Mouse (Mus musculus): ENCODE data around the gene Atp11a. TPM values are rescaled to one million over a fixed set of nuclear protein-coding genes. Genes with fewer than 3 reads are reported as not detected.

Gene Atp11a
- polyA plus RNA-seq, 1 experiment, result 0.03 TPM

DNA sequence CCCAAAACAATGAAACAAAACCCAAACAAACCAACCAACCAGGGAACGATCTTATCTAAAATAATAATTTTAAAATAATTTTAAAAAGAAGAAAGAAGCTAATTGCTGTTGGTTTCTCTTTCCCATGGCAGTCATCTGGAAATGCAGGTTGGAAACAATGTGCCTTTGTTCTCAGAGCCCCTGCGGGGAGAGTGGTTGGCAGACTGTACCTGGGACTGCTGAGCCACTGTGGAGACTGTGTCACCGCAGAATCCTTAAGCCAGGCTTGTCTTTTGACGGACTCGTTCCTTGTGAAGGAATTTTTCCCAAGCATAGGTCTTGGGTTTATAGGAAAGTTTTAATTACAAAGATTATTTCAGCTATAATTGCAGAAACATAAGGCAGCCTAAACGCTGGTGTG lies 59.6 kb downstream of the Atp11a start:
- Histone ChIP-seq H3K4me1 (ENCODE audit: control insufficient read depth) (no peaks in the 10 kb centered on the region), H3K4me3 (replicated peaks) (no peak overlapping the region), H3K36me3 (ENCODE audit: control insufficient read depth) (no peaks in the 10 kb centered on the region), H3K27me3 (ENCODE audit: control insufficient read depth) (peaks cover 9% of the 10 kb centered on the region; the same call in 1 of the 2 replicates), H3K9me3 (ENCODE audit: control insufficient read depth, low read length) (no peaks in the 10 kb centered on the region)
- TF ChIP-seq TAL1 (IDR thresholded peaks at IDR 0.05; ENCODE audit: low read length) (no peak), GATA1 (IDR thresholded peaks at IDR 0.05; ENCODE audit: low read length) (no peak)

GRCm38 (mm10) chr8:12822892-12823291 lies 66.1 kb downstream of the Atp11a start:
- H3K36me3 ChIP-seq (ENCODE audit: control insufficient read depth), result no peaks in the 10 kb centered on the region
- no peaks in the 10 kb centered on the region for H3K4me1 ChIP-seq (ENCODE audit: control insufficient read depth)
- H3K27me3 ChIP-seq (ENCODE audit: control insufficient read depth), result peaks cover 23% of the 10 kb centered on the region; the same call in 1 of the 2 replicates
- H3K9me3 ChIP-seq (ENCODE audit: control insufficient read depth, low read length), result no peaks in the 10 kb centered on the region
- H3K4me3 ChIP-seq (replicated peaks), result no peak overlapping the region
- TF ChIP-seq TAL1 (IDR thresholded peaks at IDR 0.05; ENCODE audit: low read length), result no peak
- TF ChIP-seq GATA1 (IDR thresholded peaks at IDR 0.05; ENCODE audit: low read length), result no peak

GRCm38 (mm10) chr8:12824562-12824961 lies 67.7 kb downstream of the Atp11a start:
- Histone ChIP-seq H3K36me3 (ENCODE audit: control insufficient read depth) (no peaks in the 10 kb centered on the region), H3K27me3 (ENCODE audit: control insufficient read depth) (peaks cover 35% of the 10 kb centered on the region; the same call in 1 of the 2 replicates), H3K4me1 (ENCODE audit: control insufficient read depth) (no peaks in the 10 kb centered on the region), H3K9me3 (ENCODE audit: control insufficient read depth, low read length) (no peaks in the 10 kb centered on the region), H3K4me3 (replicated peaks) (no peak overlapping the region)
- TF ChIP-seq TAL1 (IDR thresholded peaks at IDR 0.05; ENCODE audit: low read length) (no peak), GATA1 (IDR thresholded peaks at IDR 0.05; ENCODE audit: low read length) (no peak)

- Histone ChIP-seq H3K36me3 (ENCODE audit: control insufficient read depth) (no peaks in the 10 kb centered on the region), H3K4me3 (replicated peaks) (no peak overlapping the region), H3K4me1 (ENCODE audit: control insufficient read depth) (no peaks in the 10 kb centered on the region), H3K27me3 (ENCODE audit: control insufficient read depth) (peaks cover 38% of the 10 kb centered on the region; the same call in 1 of the 2 replicates), H3K9me3 (ENCODE audit: control insufficient read depth, low read length) (no peaks in the 10 kb centered on the region)
- TF ChIP-seq GATA1 (IDR thresholded peaks at IDR 0.05; ENCODE audit: low read length) (no peak), TAL1 (IDR thresholded peaks at IDR 0.05; ENCODE audit: low read length) (no peak)
These were observed 68.4 kb downstream of the Atp11a start for GRCm38 (mm10) chr8:12825236-12825635.

DNA sequence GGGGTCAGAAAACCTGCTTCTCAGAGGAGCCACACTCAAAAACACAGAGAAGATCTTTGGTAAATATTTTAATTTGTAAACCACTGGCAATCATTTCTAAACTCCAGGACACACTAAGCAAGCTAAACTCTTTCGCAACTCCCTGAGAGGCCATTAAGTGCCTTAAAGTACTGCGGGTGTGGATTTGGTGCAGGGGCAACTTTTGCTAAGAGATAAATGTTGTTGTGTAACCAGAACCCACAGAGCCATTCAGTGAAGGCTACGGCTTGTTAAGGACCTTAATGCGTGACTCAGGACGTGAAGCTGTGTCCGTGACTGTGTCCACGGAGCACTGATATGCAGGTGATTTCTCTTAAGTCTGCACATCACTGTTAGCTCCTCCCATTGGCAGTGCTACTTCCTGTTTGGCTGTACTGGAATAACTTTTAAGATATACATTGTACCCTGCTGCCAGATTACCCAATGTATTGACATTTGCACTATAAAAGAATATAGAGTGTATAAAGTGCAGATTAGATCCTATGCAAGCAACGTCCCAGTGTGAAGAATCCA lies 68.9 kb downstream of the Atp11a start:
- H3K9me3 ChIP-seq (ENCODE audit: control insufficient read depth, low read length), result no peaks in the 10 kb centered on the region
- H3K4me1 ChIP-seq (ENCODE audit: control insufficient read depth), result no peaks in the 10 kb centered on the region
- TF ChIP-seq TAL1 (IDR thresholded peaks at IDR 0.05; ENCODE audit: low read length), result no peak
- H3K36me3 ChIP-seq (ENCODE audit: control insufficient read depth), result no peaks in the 10 kb centered on the region
- peaks cover 40% of the 10 kb centered on the region; the same call in 1 of the 2 replicates for H3K27me3 ChIP-seq (ENCODE audit: control insufficient read depth)
- no peak overlapping the region for H3K4me3 ChIP-seq (replicated peaks)

DNA sequence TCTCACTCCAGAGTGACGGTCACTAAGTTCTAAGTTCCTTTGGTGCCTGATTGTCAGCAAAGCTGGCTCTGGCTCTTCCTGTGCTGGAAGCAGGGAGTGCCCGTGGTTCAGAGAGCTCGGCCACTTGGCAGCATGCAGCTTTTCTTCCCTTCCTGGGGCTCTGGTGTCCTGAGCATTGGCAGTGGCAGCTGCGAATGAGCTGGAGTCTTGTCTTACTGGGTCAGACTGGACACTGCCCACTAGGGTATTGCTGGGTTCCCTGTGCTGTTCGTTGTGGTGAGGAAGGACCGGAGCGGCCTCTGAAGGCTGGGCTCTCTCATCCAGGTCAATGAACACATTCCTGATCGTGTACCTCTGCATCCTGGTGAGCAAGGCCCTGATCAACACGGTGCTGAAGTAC lies 70.3 kb downstream of the Atp11a start:
- no peaks in the 10 kb centered on the region for H3K36me3 ChIP-seq (ENCODE audit: control insufficient read depth)
- H3K4me1 ChIP-seq (ENCODE audit: control insufficient read depth), result no peaks in the 10 kb centered on the region
- H3K27me3 ChIP-seq (ENCODE audit: control insufficient read depth), result peaks cover 47% of the 10 kb centered on the region; the same call in 1 of the 2 replicates
- TF ChIP-seq GATA1 (IDR thresholded peaks at IDR 0.05; ENCODE audit: low read length) (no peak), TAL1 (IDR thresholded peaks at IDR 0.05; ENCODE audit: low read length) (no peak)
- no peaks in the 10 kb centered on the region for H3K9me3 ChIP-seq (ENCODE audit: control insufficient read depth, low read length)
- H3K4me3 ChIP-seq (replicated peaks), result no peak overlapping the region

GRCm38 (mm10) chr8:12828298-12828697 lies 71.5 kb downstream of the Atp11a start:
- Histone ChIP-seq H3K27me3 (ENCODE audit: control insufficient read depth) (peaks cover 52% of the 10 kb centered on the region; the same call in 1 of the 2 replicates), H3K9me3 (ENCODE audit: control insufficient read depth, low read length) (no peaks in the 10 kb centered on the region), H3K4me3 (replicated peaks) (no peak overlapping the region), H3K36me3 (ENCODE audit: control insufficient read depth) (no peaks in the 10 kb centered on the region), H3K4me1 (ENCODE audit: control insufficient read depth) (no peaks in the 10 kb centered on the region)
- TF ChIP-seq GATA1 (IDR thresholded peaks at IDR 0.05; ENCODE audit: low read length) (no peak), TAL1 (IDR thresholded peaks at IDR 0.05; ENCODE audit: low read length) (no peak)

DNA sequence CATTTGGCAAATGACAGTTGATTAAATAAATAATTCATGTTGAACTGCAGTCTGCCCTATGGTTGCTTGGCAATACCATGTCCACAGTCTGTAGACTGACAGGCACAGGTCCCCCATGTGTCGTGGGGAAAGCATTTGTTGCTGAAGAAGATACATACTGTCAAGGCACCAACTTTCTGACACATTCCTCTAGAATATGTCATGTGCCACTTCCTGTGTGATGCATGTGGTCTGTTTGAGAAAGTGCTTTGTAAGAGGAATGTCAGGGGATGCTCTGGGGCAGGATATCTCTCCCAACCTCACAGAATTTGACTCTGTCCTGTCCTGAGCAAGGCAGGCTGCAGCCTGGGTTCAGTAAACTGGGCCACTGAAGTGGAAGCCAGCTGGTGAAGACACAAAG lies 72.6 kb downstream of the Atp11a start:
- no peaks in the 10 kb centered on the region for H3K9me3 ChIP-seq (ENCODE audit: control insufficient read depth, low read length)
- H3K4me3 ChIP-seq (replicated peaks), result no peak overlapping the region
- TF ChIP-seq GATA1 (IDR thresholded peaks at IDR 0.05; ENCODE audit: low read length), result no peak
- TF ChIP-seq TAL1 (IDR thresholded peaks at IDR 0.05; ENCODE audit: low read length), result no peak
- peaks cover 59% of the 10 kb centered on the region; the same call in 1 of the 2 replicates for H3K27me3 ChIP-seq (ENCODE audit: control insufficient read depth)
- H3K4me1 ChIP-seq (ENCODE audit: control insufficient read depth), result no peaks in the 10 kb centered on the region
- no peaks in the 10 kb centered on the region for H3K36me3 ChIP-seq (ENCODE audit: control insufficient read depth)

- no peaks in the 10 kb centered on the region for H3K9me3 ChIP-seq (ENCODE audit: control insufficient read depth, low read length)
- H3K27me3 ChIP-seq (ENCODE audit: control insufficient read depth), result peaks cover 58% of the 10 kb centered on the region
- H3K4me1 ChIP-seq (ENCODE audit: control insufficient read depth), result no peaks in the 10 kb centered on the region
- no peak for TF ChIP-seq GATA1 (IDR thresholded peaks at IDR 0.05; ENCODE audit: low read length)
- TF ChIP-seq TAL1 (IDR thresholded peaks at IDR 0.05; ENCODE audit: low read length), result no peak
- H3K36me3 ChIP-seq (ENCODE audit: control insufficient read depth), result no peaks in the 10 kb centered on the region
- no peak overlapping the region for H3K4me3 ChIP-seq (replicated peaks)
These were observed 75.1 kb downstream of the Atp11a start for GRCm38 (mm10) chr8:12831659-12832589.

All from erythroblast, embryonic 14.5 days (primary cell).